Mouse (Mus musculus): Measurements from ENCODE around the gene Hspa8. TPM values are rescaled to one million over a fixed set of nuclear protein-coding genes. Genes with fewer than 3 reads are reported as not detected.

Gene Hspa8
- polyA plus RNA-seq, 1 experiment from 2014 or later = 1,780 TPM

GRCm38 (mm10) chr9:40817325-40818028 is 16.7 kb downstream of the Hspa8 start:
- H3K4me1 ChIP-seq (replicated peaks) = peaks cover 14% of the 10 kb centered on the region; the same call in 1 of the 2 replicates
- 0 out of 2 replicates have a peak, but pooled peaks cover 5% of the 10 kb centered on the region for H3K27me3 ChIP-seq
- no peak overlapping the region for H3K4me2 ChIP-seq
- ATAC-seq (ENCODE audit: low read depth) (no peak), DNase-seq (no peak)
- H3K4me3 ChIP-seq (replicated peaks) = no peak overlapping the region
- H3K36me3 ChIP-seq = no peaks in the 10 kb centered on the region
- H3K27ac ChIP-seq = no peak overlapping the region
- 73% methylated on average over 5 of the region's 5 CpGs for WGBS (ENCODE audit: insufficient replicate concordance)
- no peak overlapping the region for H3K9ac ChIP-seq
- H3K9me3 ChIP-seq (replicated peaks) = no peaks in the 10 kb centered on the region

- H3K9ac ChIP-seq = no peak overlapping the region
- H3K4me2 ChIP-seq = no peak overlapping the region
- peaks cover 5% of the 10 kb centered on the region; the same call in 1 of the 2 replicates for H3K27me3 ChIP-seq
- no peak overlapping the region for H3K27ac ChIP-seq
- no peak overlapping the region for H3K4me3 ChIP-seq (replicated peaks)
- DNase-seq = no peak
- ATAC-seq (ENCODE audit: low read depth) = no peak
- WGBS (ENCODE audit: insufficient replicate concordance) = 45% methylated on average over 6 of the region's 6 CpGs
- peaks cover 10% of the 10 kb centered on the region; the same call in 1 of the 2 replicates for H3K4me1 ChIP-seq (replicated peaks)
- no peaks in the 10 kb centered on the region for H3K36me3 ChIP-seq
- H3K9me3 ChIP-seq (replicated peaks) = no peaks in the 10 kb centered on the region
Observed at GRCm38 (mm10) chr9:40825601-40826000, 24.8 kb downstream of the Hspa8 start.

- 73% methylated on average over 4 of the region's 4 CpGs for WGBS (ENCODE audit: insufficient replicate concordance)
- Histone ChIP-seq H3K9ac (no peak overlapping the region), H3K4me1 (replicated peaks) (no peaks in the 10 kb centered on the region), H3K27me3 (no peaks in the 10 kb centered on the region; the same call in 1 of the 2 replicates), H3K4me3 (replicated peaks) (no peak overlapping the region), H3K4me2 (no peak overlapping the region), H3K36me3 (no peaks in the 10 kb centered on the region), H3K27ac (no peak overlapping the region), H3K9me3 (replicated peaks) (no peaks in the 10 kb centered on the region)
- DNase-seq = no peak
- no peak for ATAC-seq (ENCODE audit: low read depth)
Observed at GRCm38 (mm10) chr9:40827366-40827765, 26.6 kb downstream of the Hspa8 start.

GRCm38 (mm10) chr9:40834569-40834968 is 33.8 kb downstream of the Hspa8 start:
- DNase-seq (peak; percentile 34), ATAC-seq (ENCODE audit: low read depth) (no peak)
- Histone ChIP-seq H3K27ac (no peak overlapping the region), H3K4me3 (replicated peaks) (no peak overlapping the region), H3K4me1 (replicated peaks) (no peaks in the 10 kb centered on the region), H3K9ac (no peak overlapping the region), H3K27me3 (no peaks in the 10 kb centered on the region), H3K36me3 (no peaks in the 10 kb centered on the region), H3K9me3 (replicated peaks) (no peaks in the 10 kb centered on the region), H3K4me2 (no peak overlapping the region)
- WGBS (ENCODE audit: insufficient replicate concordance) = 6% methylated on average over 12 of the region's 12 CpGs

- H3K4me3 ChIP-seq (replicated peaks) = no peak overlapping the region
- no peak overlapping the region for H3K4me2 ChIP-seq
- WGBS (ENCODE audit: insufficient replicate concordance) = 64% methylated on average over 3 of the region's 3 CpGs
- H3K4me1 ChIP-seq (replicated peaks) = no peaks in the 10 kb centered on the region
- no peaks in the 10 kb centered on the region for H3K36me3 ChIP-seq
- ATAC-seq (ENCODE audit: low read depth) (no peak), DNase-seq (no peak)
- no peak overlapping the region for H3K27ac ChIP-seq
- no peaks in the 10 kb centered on the region for H3K9me3 ChIP-seq (replicated peaks)
- no peak overlapping the region for H3K9ac ChIP-seq
- no peaks in the 10 kb centered on the region for H3K27me3 ChIP-seq
Observed at GRCm38 (mm10) chr9:40836681-40837080, 35.9 kb downstream of the Hspa8 start.

- Histone ChIP-seq H3K36me3 (no peaks in the 10 kb centered on the region), H3K27ac (no peak overlapping the region), H3K9ac (no peak overlapping the region), H3K4me3 (replicated peaks) (no peak overlapping the region), H3K4me1 (replicated peaks) (no peaks in the 10 kb centered on the region), H3K9me3 (replicated peaks) (no peaks in the 10 kb centered on the region), H3K27me3 (no peaks in the 10 kb centered on the region), H3K4me2 (no peak overlapping the region)
- ATAC-seq (ENCODE audit: low read depth) (no peak), DNase-seq (no peak)
- WGBS (ENCODE audit: insufficient replicate concordance) = 40% methylated on average over 3 of the region's 3 CpGs
Observed at GRCm38 (mm10) chr9:40839662-40840061, 38.9 kb downstream of the Hspa8 start.

- Histone ChIP-seq H3K9me3 (replicated peaks) (no peaks in the 10 kb centered on the region), H3K36me3 (no peaks in the 10 kb centered on the region), H3K4me2 (no peak overlapping the region), H3K27me3 (no peaks in the 10 kb centered on the region), H3K4me3 (replicated peaks) (no peak overlapping the region), H3K4me1 (replicated peaks) (no peaks in the 10 kb centered on the region), H3K27ac (no peak overlapping the region), H3K9ac (no peak overlapping the region)
- 44% methylated on average over 2 of the region's 2 CpGs for WGBS (ENCODE audit: insufficient replicate concordance)
- DNase-seq = no peak
- ATAC-seq (ENCODE audit: low read depth) = no peak
Observed at GRCm38 (mm10) chr9:40851515-40851914, 50.7 kb downstream of the Hspa8 start.

GRCm38 (mm10) chr9:40858461-40859160 is 57.8 kb downstream of the Hspa8 start:
- Histone ChIP-seq H3K4me3 (replicated peaks) (0 out of 2 replicates have a peak overlapping the region, but pooled peaks have one; percentile 5), H3K9ac (no peak overlapping the region), H3K9me3 (replicated peaks) (no peaks in the 10 kb centered on the region), H3K27ac (no peak overlapping the region), H3K36me3 (no peaks in the 10 kb centered on the region), H3K27me3 (peaks cover 27% of the 10 kb centered on the region), H3K4me2 (no peak overlapping the region), H3K4me1 (replicated peaks) (no peaks in the 10 kb centered on the region)
- ATAC-seq (ENCODE audit: low read depth) = no peak
- no peak for DNase-seq
- WGBS (ENCODE audit: insufficient replicate concordance) = 15% methylated on average over 21 of the region's 21 CpGs

- Histone ChIP-seq H3K9ac (no peak overlapping the region), H3K27ac (no peak overlapping the region), H3K27me3 (peaks cover 27% of the 10 kb centered on the region), H3K4me3 (replicated peaks) (no peak overlapping the region), H3K36me3 (no peaks in the 10 kb centered on the region), H3K4me1 (replicated peaks) (no peaks in the 10 kb centered on the region), H3K4me2 (no peak overlapping the region), H3K9me3 (replicated peaks) (no peaks in the 10 kb centered on the region)
- DNase-seq (no peak), ATAC-seq (ENCODE audit: low read depth) (no peak)
- 18% methylated on average over 9 of the region's 9 CpGs for WGBS (ENCODE audit: insufficient replicate concordance)
Observed at GRCm38 (mm10) chr9:40859196-40859595, 58.4 kb downstream of the Hspa8 start.
